Mouse (Mus musculus) spleen, adult 10 weeks (tissue): ENCODE results near the gene AC192777.2. TPM values are rescaled to one million over a fixed set of nuclear protein-coding genes. Genes with fewer than 3 reads are reported as not detected.

Experiments
- polyA plus RNA-seq: library from polyadenylated mRNA; stranded (reverse); fragments of 350-450 nt; fragmentation: Illumina TruSeq; extraction: RNeasy Lipid Tissue Mini Kit (QIAGEN cat#74804); gene quantifications from one replicate; pipeline ENCODE4 v1.2.3, GENCODE M21; 2015; ENCODE audit warnings: low replicate concordance; ENCODE audit not compliant: insufficient read depth

Gene AC192777.2
- not detected for polyA plus RNA-seq

DNA sequence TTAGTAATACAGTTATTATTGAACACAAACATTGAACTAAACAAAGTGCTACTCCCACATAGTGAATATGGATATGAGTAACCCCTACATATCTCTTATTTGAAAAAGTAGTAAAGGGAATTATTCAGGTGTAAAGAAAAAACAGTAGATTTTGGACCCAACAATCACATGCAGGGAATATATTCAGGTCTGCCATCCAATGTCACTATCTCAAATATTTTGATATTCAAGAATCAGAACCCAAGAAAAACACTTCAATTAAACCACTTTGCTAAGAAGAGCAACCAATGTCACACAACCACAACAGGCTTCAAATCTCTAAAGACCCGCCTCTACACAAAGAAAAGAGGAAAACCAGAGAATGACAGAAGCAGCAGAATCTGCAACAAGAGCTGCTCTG, at the start of gene AC192777.2:
Gene AC192777.2, plus strand, starts transcription at position 301 of the 400 bp plus-strand sequence.

Other genes starting within 250 kb of the AC192777.2 start
- gene Esp38, start 144.9 kb upstream of the AC192777.2 start, polyA plus RNA-seq = not detected
- not detected for gene Pgk2, start 113.2 kb downstream of the AC192777.2 start, polyA plus RNA-seq
- gene Crisp3, start 146.8 kb downstream of the AC192777.2 start, polyA plus RNA-seq = 8.7 TPM
- not detected for gene Crisp1, start 223.8 kb downstream of the AC192777.2 start, polyA plus RNA-seq